Mouse (Mus musculus) megakaryocyte, embryonic 14.5 days (primary cell): ENCODE data around the gene 1700028P14Rik. TPM values are rescaled to one million over a fixed set of nuclear protein-coding genes. Genes with fewer than 3 reads are reported as not detected.

ENCODE experiments used
- H3K27me3 ChIP-seq: replicated peaks from 2 replicates; pipeline ENCODE3; 2012; ENCODE audit warnings: inconsistent platforms
- H3K36me3 ChIP-seq: replicated peaks from 2 replicates; pipeline ENCODE3; 2012; ENCODE audit warnings: low read length, inconsistent platforms, mixed read lengths
- H3K4me1 ChIP-seq: 2 replicates; pipeline ENCODE4 v1.6.1; 2012; ENCODE audit warnings: inconsistent platforms
- H3K4me3 ChIP-seq: replicated peaks from 2 replicates; pipeline ENCODE3; 2012; ENCODE audit warnings: moderate library complexity, mild to moderate bottlenecking, inconsistent platforms
- H3K9me3 ChIP-seq: 2 replicates; pipeline ENCODE4 v1.6.1; 2012; ENCODE audit warnings: inconsistent platforms
- FLI1 ChIP-seq: IDR thresholded peaks from 2 replicates; pipeline ENCODE4 v1.6.1; 2012; ENCODE audit warnings: low read length, inconsistent platforms, mixed read lengths
- GATA1 ChIP-seq: IDR thresholded peaks from 3 replicates; pipeline ENCODE4 v1.6.1; 2012; ENCODE audit warnings: mixed read lengths, low read length, inconsistent platforms, borderline replicate concordance
- polyA plus RNA-seq: library from polyadenylated mRNA; stranded (reverse); fragments of >175 nt; gene quantifications from 2 replicates; pipeline ENCODE4 v1.2.3, GENCODE M21; 2012; ENCODE audit warnings: low replicate concordance; ENCODE audit not compliant: insufficient read depth

1700028P14Rik gene
- polyA plus RNA-seq, 1 experiment, result not detected

DNA sequence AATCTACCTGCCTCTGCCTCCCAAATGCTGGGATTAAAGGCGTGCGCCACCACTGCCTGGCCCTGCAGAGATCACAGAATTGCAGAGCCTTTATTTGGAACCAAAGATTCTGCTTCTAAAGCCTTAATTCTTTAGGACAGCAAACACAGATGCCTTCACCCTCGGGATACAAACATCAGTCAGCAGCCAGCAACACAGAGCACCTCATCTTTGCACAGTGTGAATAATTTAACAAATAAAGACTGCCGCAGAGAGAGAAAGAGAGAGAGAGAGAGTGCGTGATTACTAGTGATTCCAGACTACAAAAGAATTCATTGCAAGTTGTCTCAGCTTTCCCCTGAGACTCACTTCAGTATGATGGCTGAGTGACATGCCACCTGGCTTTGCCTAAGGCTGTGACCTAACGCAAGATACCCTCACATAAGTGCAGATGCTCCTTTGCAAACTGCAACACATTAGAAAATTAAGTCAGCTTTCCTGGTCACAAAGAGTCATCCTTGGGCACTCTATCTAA lies 15.6 kb upstream of the 1700028P14Rik start:
- no peak for TF ChIP-seq GATA1
- TF ChIP-seq FLI1, result no peak
- Histone ChIP-seq H3K4me3 (no peak overlapping the region), H3K27me3 (no peaks in the 10 kb centered on the region), H3K36me3 (no peaks in the 10 kb centered on the region), H3K9me3 (peaks cover 1% of the 10 kb centered on the region; the same call in 1 of the 2 replicates), H3K4me1 (peaks cover 3% of the 10 kb centered on the region; the same call in 1 of the 2 replicates)

DNA sequence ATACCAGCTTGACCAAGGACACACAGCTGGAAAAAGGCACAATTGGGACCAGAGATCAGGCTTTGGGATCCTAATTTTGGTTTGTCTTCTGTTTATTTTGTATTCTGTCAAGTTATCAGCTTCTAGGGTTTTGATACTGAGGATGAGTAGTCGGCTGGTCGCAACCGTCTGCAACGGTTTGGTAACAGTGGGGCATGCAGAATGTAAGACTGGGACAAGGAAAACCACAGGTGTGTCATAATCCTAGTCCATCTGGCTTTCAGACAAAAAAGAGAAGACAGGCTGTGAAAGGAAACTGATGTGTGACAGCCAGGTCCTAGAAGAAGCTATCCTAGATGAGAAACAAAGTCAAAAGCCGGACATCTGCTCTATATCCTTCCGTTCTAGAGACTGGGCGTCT lies 11.5 kb upstream of the 1700028P14Rik start:
- H3K9me3 ChIP-seq, result peaks cover 6% of the 10 kb centered on the region; the same call in 1 of the 2 replicates
- no peak for TF ChIP-seq FLI1
- H3K27me3 ChIP-seq, result no peaks in the 10 kb centered on the region
- no peaks in the 10 kb centered on the region for H3K36me3 ChIP-seq
- H3K4me1 ChIP-seq, result peaks cover 3% of the 10 kb centered on the region; the same call in 1 of the 2 replicates
- H3K4me3 ChIP-seq, result no peak overlapping the region

DNA sequence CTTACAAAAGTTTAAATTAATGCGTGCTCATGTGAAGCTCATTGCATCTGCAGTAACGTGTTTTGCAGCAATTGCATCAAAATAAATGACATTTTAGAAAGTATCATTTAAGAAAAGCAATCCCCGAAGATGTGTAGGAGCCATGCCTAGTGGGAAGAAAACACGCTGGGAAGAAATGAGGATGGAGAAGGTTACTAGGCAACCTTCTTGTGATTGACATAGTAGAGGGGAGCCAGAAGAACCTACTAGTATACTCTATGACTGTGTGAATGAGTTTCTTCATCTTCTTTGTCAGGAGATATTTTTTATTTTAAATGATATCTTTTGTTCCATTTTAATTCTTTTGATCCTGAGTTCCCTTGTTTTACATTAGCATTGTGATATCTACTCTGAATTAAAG lies 5.7 kb upstream of the 1700028P14Rik start:
- no peak overlapping the region for H3K4me3 ChIP-seq
- peaks cover 6% of the 10 kb centered on the region; the same call in 1 of the 2 replicates for H3K9me3 ChIP-seq
- no peaks in the 10 kb centered on the region for H3K27me3 ChIP-seq
- H3K36me3 ChIP-seq, result no peaks in the 10 kb centered on the region
- H3K4me1 ChIP-seq, result no peaks in the 10 kb centered on the region
- TF ChIP-seq GATA1, result no peak
- no peak for TF ChIP-seq FLI1

DNA sequence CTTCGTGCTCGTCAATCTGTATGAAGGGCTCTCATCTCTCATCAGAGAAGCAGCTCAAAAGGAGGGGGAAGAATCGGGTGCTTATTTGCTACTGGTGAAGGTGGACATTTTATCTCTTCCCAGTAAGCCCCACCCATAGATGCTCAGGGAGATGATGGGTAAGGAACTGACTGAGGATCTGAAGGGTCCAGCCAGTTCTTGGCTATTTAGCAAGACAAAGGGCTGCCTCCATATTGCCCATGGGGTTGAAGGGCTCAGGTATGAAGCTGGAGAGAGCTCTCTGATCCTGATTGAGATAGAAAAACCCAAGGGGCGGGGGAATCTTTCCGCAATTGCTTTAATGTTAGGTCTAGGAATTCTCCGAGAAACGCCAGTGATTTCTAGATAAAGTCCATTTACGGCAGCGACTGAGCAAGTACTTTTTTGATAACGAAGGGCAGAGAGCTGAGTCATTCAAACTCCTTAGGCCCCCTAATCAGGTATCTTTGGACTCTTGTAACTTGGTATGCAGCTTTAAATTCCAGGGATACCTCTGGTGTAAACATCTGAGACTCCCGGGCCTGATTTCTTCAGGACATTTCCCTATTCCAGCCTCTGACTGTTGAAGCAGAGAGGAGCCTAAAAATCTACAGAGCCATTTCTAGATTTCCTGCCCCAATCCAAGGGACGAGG lies 4.8 kb upstream of the 1700028P14Rik start:
- H3K4me1 ChIP-seq, result no peaks in the 10 kb centered on the region
- no peaks in the 10 kb centered on the region for H3K36me3 ChIP-seq
- TF ChIP-seq FLI1 (no peak), GATA1 (no peak)
- H3K27me3 ChIP-seq, result peaks cover 7% of the 10 kb centered on the region
- H3K4me3 ChIP-seq, result no peak overlapping the region
- peaks cover 2% of the 10 kb centered on the region; the same call in 1 of the 2 replicates for H3K9me3 ChIP-seq

DNA sequence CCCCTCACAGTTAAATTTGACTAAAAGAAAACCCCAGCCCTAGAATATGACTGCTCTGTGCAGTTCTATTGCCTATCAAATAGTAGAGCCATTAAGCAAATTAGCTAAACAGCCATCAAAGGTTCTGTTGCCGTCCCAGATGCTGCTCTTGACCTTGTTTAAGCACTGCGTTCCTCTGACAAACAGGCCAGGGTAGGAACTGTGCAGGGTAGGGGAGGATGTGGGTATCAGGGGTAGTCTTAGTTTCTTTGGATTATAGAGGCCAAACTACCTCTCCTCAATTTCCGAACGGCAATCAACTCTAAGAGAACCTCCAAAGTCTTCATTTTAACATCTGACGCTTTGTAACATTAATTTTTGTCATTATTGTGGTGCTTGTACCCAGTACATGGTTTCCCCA lies 542 bp upstream of the 1700028P14Rik start:
- Histone ChIP-seq H3K27me3 (peaks cover 8% of the 10 kb centered on the region), H3K9me3 (no peaks in the 10 kb centered on the region), H3K36me3 (no peaks in the 10 kb centered on the region), H3K4me1 (no peaks in the 10 kb centered on the region), H3K4me3 (no peak overlapping the region)
- no peak for TF ChIP-seq FLI1
- no peak for TF ChIP-seq GATA1

DNA sequence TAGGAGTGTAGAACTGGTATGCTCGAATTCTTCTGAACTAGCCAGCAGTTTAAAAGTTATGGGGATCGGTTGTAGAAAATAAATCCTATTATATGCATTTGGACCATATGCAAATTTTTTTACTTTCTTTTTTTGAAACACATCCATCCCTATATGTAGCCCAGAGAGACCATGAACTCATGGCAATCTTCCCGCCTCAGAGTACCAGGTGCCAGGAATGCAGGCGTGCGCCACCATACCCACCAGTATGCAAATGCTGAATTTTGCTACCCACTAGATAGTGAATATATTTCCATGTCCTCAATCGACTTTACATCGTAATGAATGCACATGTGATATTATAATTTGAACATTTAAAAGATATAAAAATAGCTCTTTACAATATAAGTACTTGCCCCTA lies 5.3 kb downstream of the 1700028P14Rik start:
- no peaks in the 10 kb centered on the region for H3K4me1 ChIP-seq
- H3K4me3 ChIP-seq, result no peak overlapping the region
- H3K27me3 ChIP-seq, result peaks cover 5% of the 10 kb centered on the region
- H3K36me3 ChIP-seq, result no peaks in the 10 kb centered on the region
- TF ChIP-seq FLI1, result no peak
- no peak for TF ChIP-seq GATA1
- no peaks in the 10 kb centered on the region for H3K9me3 ChIP-seq

DNA sequence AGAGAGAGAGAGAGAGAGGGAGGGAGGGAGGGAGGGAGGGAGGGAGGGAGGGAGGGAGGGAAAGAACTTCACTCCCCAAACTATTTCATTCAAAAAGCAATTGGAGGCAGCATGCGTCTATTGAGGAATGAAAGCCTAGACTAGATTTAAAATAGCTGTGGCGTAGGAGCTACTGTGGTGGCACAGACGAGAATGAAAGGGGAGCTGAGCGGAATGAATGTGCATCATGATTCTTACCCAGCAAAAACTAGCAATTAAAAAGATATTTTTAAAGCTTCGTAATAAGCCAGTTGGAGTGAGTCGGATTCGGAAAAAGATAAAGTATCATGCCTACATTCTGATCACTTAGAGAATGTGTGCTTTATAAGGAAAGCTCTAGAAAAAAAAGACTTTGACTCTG lies 7.3 kb downstream of the 1700028P14Rik start:
- Histone ChIP-seq H3K4me3 (no peak overlapping the region), H3K36me3 (no peaks in the 10 kb centered on the region), H3K9me3 (no peaks in the 10 kb centered on the region), H3K4me1 (no peaks in the 10 kb centered on the region), H3K27me3 (peaks cover 5% of the 10 kb centered on the region)
- no peak for TF ChIP-seq FLI1
- TF ChIP-seq GATA1, result no peak

DNA sequence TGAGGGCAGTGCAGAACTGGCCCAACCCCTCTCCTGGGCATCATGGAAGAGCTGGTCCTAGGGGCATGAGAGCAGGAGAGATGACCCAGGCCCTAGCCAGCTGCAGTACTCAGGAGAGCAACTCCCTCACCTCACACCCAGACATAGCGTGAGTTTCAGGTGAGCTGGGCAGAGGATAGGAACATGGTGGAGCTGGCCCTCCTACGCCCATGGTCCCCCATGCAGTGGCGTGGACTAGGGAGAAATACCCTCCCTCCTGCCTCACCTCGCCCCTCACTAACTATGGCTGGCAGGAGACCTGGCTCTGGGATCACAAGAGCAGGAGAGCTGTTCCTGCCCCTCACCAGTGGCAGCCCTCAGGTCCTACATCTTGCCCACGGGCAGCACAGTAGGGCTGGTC lies 8.8 kb downstream of the 1700028P14Rik start:
- H3K4me3 ChIP-seq, result no peak overlapping the region
- peaks cover 5% of the 10 kb centered on the region for H3K27me3 ChIP-seq
- H3K36me3 ChIP-seq, result no peaks in the 10 kb centered on the region
- 0 out of 2 replicates have a peak, but pooled peaks cover 2% of the 10 kb centered on the region for H3K9me3 ChIP-seq
- TF ChIP-seq GATA1, result no peak
- TF ChIP-seq FLI1, result no peak
- H3K4me1 ChIP-seq, result no peaks in the 10 kb centered on the region

DNA sequence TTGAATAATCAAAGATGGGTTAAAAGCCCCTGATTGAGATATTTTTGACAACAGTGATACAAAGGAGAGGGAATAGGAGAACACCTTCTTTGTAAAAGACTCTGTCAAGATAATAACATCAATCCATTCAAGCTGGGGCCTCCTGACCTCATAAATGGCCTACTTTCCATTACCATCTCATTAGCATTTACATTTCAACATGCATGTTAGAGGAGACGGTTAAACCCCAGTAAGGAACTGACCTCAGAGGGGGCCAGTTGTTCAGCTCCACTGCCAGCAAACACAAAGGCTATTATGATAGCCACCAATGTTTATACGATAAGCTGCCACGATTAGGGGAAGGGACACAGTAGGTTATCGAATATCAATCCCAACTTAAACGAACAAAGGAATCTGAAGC lies 15.8 kb downstream of the 1700028P14Rik start:
- H3K36me3 ChIP-seq, result no peaks in the 10 kb centered on the region
- no peak overlapping the region for H3K4me3 ChIP-seq
- no peaks in the 10 kb centered on the region for H3K4me1 ChIP-seq
- 0 out of 2 replicates have a peak, but pooled peaks cover 2% of the 10 kb centered on the region for H3K9me3 ChIP-seq
- TF ChIP-seq FLI1 (no peak), GATA1 (no peak)
- H3K27me3 ChIP-seq, result no peaks in the 10 kb centered on the region

DNA sequence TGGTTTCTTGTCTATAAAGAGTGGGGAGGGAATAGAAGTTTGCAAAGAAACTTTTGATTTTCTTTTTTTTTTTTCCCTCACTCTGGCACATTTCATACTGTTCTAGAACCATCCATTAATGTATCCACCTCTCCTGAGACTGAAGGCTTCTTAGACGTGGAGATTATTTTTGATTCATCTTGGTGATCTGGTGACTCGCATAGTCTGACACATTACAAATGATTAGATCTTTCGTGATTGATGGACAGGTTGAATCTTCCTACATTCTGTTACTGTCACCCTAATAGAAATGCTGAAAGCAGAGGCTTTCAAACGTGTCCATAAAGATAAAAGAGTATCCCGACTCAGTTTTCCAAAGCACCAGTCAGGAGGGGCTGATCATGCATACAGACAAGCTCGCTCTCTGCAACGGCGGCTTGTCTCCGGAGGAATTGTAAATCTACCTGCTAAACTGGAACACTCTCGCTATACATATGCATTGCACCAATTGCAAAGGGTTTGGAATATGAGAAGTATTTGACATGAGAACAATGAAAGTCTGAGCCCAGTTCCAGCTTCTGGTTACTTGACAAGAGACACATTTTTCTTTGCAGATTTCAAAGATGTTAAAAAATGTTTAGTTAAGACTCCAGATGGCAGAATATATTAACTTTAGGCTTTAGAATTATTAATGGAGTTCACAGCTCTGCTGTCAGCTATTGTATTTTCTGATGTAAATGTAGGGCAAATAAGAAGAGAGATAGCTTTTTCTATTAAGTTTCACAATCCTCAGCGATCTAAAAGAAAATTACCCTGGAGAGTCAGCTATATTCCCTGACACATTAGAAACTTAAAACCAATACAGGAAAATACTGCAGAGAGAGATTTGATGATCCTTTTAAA lies 20.8 kb downstream of the 1700028P14Rik start:
- no peak for TF ChIP-seq FLI1
- no peak for TF ChIP-seq GATA1
- H3K27me3 ChIP-seq, result no peaks in the 10 kb centered on the region
- no peak overlapping the region for H3K4me3 ChIP-seq
- H3K9me3 ChIP-seq, result no peaks in the 10 kb centered on the region
- no peaks in the 10 kb centered on the region for H3K36me3 ChIP-seq
- no peaks in the 10 kb centered on the region for H3K4me1 ChIP-seq
